Mouse (Mus musculus): ENCODE data around the gene Ak5. TPM values are rescaled to one million over a fixed set of nuclear protein-coding genes. Genes with fewer than 3 reads are reported as not detected.

The Ak5 gene
- total and polyA plus RNA-seq, 2 experiments from 2014 or later = 0.11 TPM; not detected in 1

GRCm38 (mm10) chr3:152563833-152564232, 104.3 kb downstream of the Ak5 start:
- ATAC-seq (ENCODE audit: insufficient read depth, low read depth) = no peak
- H3K4me2 ChIP-seq (ENCODE audit: low read depth, low read length) = no peak overlapping the region
- H3K27ac ChIP-seq (ENCODE audit: low read depth) = no peak overlapping the region
- no peaks in the 10 kb centered on the region for H3K27me3 ChIP-seq (ENCODE audit: control insufficient read depth, insufficient read depth, low read length)
- DNase-seq (ENCODE audit: low spot score) = no peak
- H3K4me3 ChIP-seq (ENCODE audit: low read depth, low read length) = no peak overlapping the region
- TF ChIP-seq EP300 (IDR thresholded peaks at IDR 0.05; ENCODE audit: low read depth) (no peak), CTCF (IDR thresholded peaks at IDR 0.05; ENCODE audit: low read depth) (no peak)
- no peaks in the 10 kb centered on the region for H3K9me3 ChIP-seq (replicated peaks; ENCODE audit: control insufficient read depth, low read length)
- H3K9ac ChIP-seq (replicated peaks; ENCODE audit: low read depth, low read length) = no peak overlapping the region
- H3K36me3 ChIP-seq (replicated peaks; ENCODE audit: control insufficient read depth, insufficient read depth, low read length) = no peaks in the 10 kb centered on the region
- peaks cover 4% of the 10 kb centered on the region; the same call in 1 of the 2 replicates for H3K4me1 ChIP-seq (ENCODE audit: control insufficient read depth, insufficient read depth)

GRCm38 (mm10) chr3:152561708-152562107, 106.5 kb downstream of the Ak5 start:
- ATAC-seq (ENCODE audit: insufficient read depth, low read depth) = no peak
- no peak overlapping the region for H3K9ac ChIP-seq (replicated peaks; ENCODE audit: low read depth, low read length)

GRCm38 (mm10) chr3:152559295-152559694, 108.9 kb downstream of the Ak5 start:
- Histone ChIP-seq H3K9ac (replicated peaks; ENCODE audit: low read depth, low read length) (no peak overlapping the region), H3K27me3 (ENCODE audit: control insufficient read depth, insufficient read depth, low read length) (no peaks in the 10 kb centered on the region), H3K4me2 (ENCODE audit: low read depth, low read length) (no peak overlapping the region), H3K4me3 (ENCODE audit: low read depth, low read length) (no peak overlapping the region), H3K4me1 (ENCODE audit: control insufficient read depth, insufficient read depth) (no peaks in the 10 kb centered on the region), H3K36me3 (replicated peaks; ENCODE audit: control insufficient read depth, insufficient read depth, low read length) (no peaks in the 10 kb centered on the region), H3K27ac (ENCODE audit: low read depth) (no peak overlapping the region), H3K9me3 (replicated peaks; ENCODE audit: control insufficient read depth, low read length) (no peaks in the 10 kb centered on the region)
- ATAC-seq (ENCODE audit: insufficient read depth, low read depth) = no peak
- 27% methylated on average over 4 of the region's 4 CpGs for WGBS
- TF ChIP-seq EP300 (IDR thresholded peaks at IDR 0.05; ENCODE audit: low read depth) (no peak), CTCF (IDR thresholded peaks at IDR 0.05; ENCODE audit: low read depth) (no peak)
- no peak for DNase-seq (ENCODE audit: low spot score)

More at GRCm38 (mm10) chr3:152561708-152562107, 106.5 kb downstream of the Ak5 start:
- TF ChIP-seq CTCF (IDR thresholded peaks at IDR 0.05; ENCODE audit: low read depth) = no peak
- TF ChIP-seq EP300 (IDR thresholded peaks at IDR 0.05; ENCODE audit: low read depth) = no peak
- 72% methylated on average over 2 of the region's 2 CpGs for whole genome bisulfite sequencing
- Histone ChIP-seq H3K36me3 (replicated peaks; ENCODE audit: control insufficient read depth, insufficient read depth, low read length) (no peaks in the 10 kb centered on the region), H3K27me3 (ENCODE audit: control insufficient read depth, insufficient read depth, low read length) (no peaks in the 10 kb centered on the region), H3K4me3 (ENCODE audit: low read depth, low read length) (no peak overlapping the region), H3K4me2 (ENCODE audit: low read depth, low read length) (no peak overlapping the region), H3K4me1 (ENCODE audit: control insufficient read depth, insufficient read depth) (no peaks in the 10 kb centered on the region), H3K9me3 (replicated peaks; ENCODE audit: control insufficient read depth, low read length) (no peaks in the 10 kb centered on the region), H3K27ac (ENCODE audit: low read depth) (no peak overlapping the region)
- DNase-seq (ENCODE audit: low spot score) = no peak

- no peak for TF ChIP-seq CTCF (IDR thresholded peaks at IDR 0.05; ENCODE audit: low read depth)
- no peak overlapping the region for H3K9ac ChIP-seq (replicated peaks; ENCODE audit: low read depth, low read length)
- 69% methylated on average over 10 of the region's 10 CpGs for WGBS
- no peaks in the 10 kb centered on the region for H3K9me3 ChIP-seq (replicated peaks; ENCODE audit: control insufficient read depth, low read length)
- DNase-seq (ENCODE audit: low spot score) (no peak), ATAC-seq (ENCODE audit: insufficient read depth, low read depth) (no peak)
- H3K4me1 ChIP-seq (ENCODE audit: control insufficient read depth, insufficient read depth) = no peaks in the 10 kb centered on the region
- no peak overlapping the region for H3K4me2 ChIP-seq (ENCODE audit: low read depth, low read length)
- no peak overlapping the region for H3K27ac ChIP-seq (ENCODE audit: low read depth)
- H3K36me3 ChIP-seq (replicated peaks; ENCODE audit: control insufficient read depth, insufficient read depth, low read length) = no peaks in the 10 kb centered on the region
- H3K4me3 ChIP-seq (ENCODE audit: low read depth, low read length) = no peak overlapping the region
- H3K27me3 ChIP-seq (ENCODE audit: control insufficient read depth, insufficient read depth, low read length) = no peaks in the 10 kb centered on the region
Observed at GRCm38 (mm10) chr3:152558106-152558505, 110.1 kb downstream of the Ak5 start.

GRCm38 (mm10) chr3:152557659-152558058, 110.5 kb downstream of the Ak5 start:
- H3K27ac ChIP-seq (ENCODE audit: low read depth) = no peak overlapping the region
- H3K9ac ChIP-seq (replicated peaks; ENCODE audit: low read depth, low read length) = no peak overlapping the region
- H3K27me3 ChIP-seq (ENCODE audit: control insufficient read depth, insufficient read depth, low read length) = no peaks in the 10 kb centered on the region
- DNase-seq (ENCODE audit: low spot score) (no peak), ATAC-seq (ENCODE audit: insufficient read depth, low read depth) (no peak)
- TF ChIP-seq CTCF (IDR thresholded peaks at IDR 0.05; ENCODE audit: low read depth) (no peak), EP300 (IDR thresholded peaks at IDR 0.05; ENCODE audit: low read depth) (no peak)
- no peaks in the 10 kb centered on the region for H3K36me3 ChIP-seq (replicated peaks; ENCODE audit: control insufficient read depth, insufficient read depth, low read length)
- no peak overlapping the region for H3K4me3 ChIP-seq (ENCODE audit: low read depth, low read length)
- no peaks in the 10 kb centered on the region for H3K9me3 ChIP-seq (replicated peaks; ENCODE audit: control insufficient read depth, low read length)
- H3K4me1 ChIP-seq (ENCODE audit: control insufficient read depth, insufficient read depth) = no peaks in the 10 kb centered on the region
- no peak overlapping the region for H3K4me2 ChIP-seq (ENCODE audit: low read depth, low read length)
- 39% methylated on average over 10 of the region's 12 CpGs for whole genome bisulfite sequencing

GRCm38 (mm10) chr3:152556919-152557318, 111.2 kb downstream of the Ak5 start:
- H3K27me3 ChIP-seq (ENCODE audit: control insufficient read depth, insufficient read depth, low read length) = no peaks in the 10 kb centered on the region
- H3K4me2 ChIP-seq (ENCODE audit: low read depth, low read length) = no peak overlapping the region
- H3K9ac ChIP-seq (replicated peaks; ENCODE audit: low read depth, low read length) = no peak overlapping the region
- TF ChIP-seq EP300 (IDR thresholded peaks at IDR 0.05; ENCODE audit: low read depth) (no peak), CTCF (IDR thresholded peaks at IDR 0.05; ENCODE audit: low read depth) (no peak)
- H3K4me1 ChIP-seq (ENCODE audit: control insufficient read depth, insufficient read depth) = no peaks in the 10 kb centered on the region
- DNase-seq (ENCODE audit: low spot score) (no peak), ATAC-seq (ENCODE audit: insufficient read depth, low read depth) (no peak)
- H3K9me3 ChIP-seq (replicated peaks; ENCODE audit: control insufficient read depth, low read length) = no peaks in the 10 kb centered on the region
- no peak overlapping the region for H3K4me3 ChIP-seq (ENCODE audit: low read depth, low read length)
- 78% methylated on average over 3 of the region's 3 CpGs for WGBS
- no peaks in the 10 kb centered on the region for H3K36me3 ChIP-seq (replicated peaks; ENCODE audit: control insufficient read depth, insufficient read depth, low read length)
- no peak overlapping the region for H3K27ac ChIP-seq (ENCODE audit: low read depth)

Data from heart, postnatal 0 days (tissue).